Mouse (Mus musculus): Measurements from ENCODE around the gene Phgr1. TPM values are rescaled to one million over a fixed set of nuclear protein-coding genes. Genes with fewer than 3 reads are reported as not detected.

The Phgr1 gene
- polyA plus RNA-seq, 2 experiments, result not detected

- H3K9me3 ChIP-seq (ENCODE audit: control insufficient read depth, low read length), result no peaks in the 10 kb centered on the region
- peak within 1 kb of the TSS; percentile 96 for H3K4me2 ChIP-seq (ENCODE audit: low read depth)
- H3K4me1 ChIP-seq (replicated peaks; ENCODE audit: control insufficient read depth in 2 of 2, insufficient read depth in 2 of 2, low read length in 1 of 2), result peaks cover 8 to 15% of the 10 kb centered on the region in 2 experiments
- peak; percentile 78 to 86 (median 82) for DNase-seq (ENCODE audit: low read depth in 3 of 3, low spot score in 3 of 3)
- TF ChIP-seq CTCF (IDR thresholded peaks at IDR 0.05; ENCODE audit: low read depth), result 0 out of 2 replicates have a peak, but pooled peaks have one; percentile 8
- TF ChIP-seq EP300 (IDR thresholded peaks at IDR 0.05; ENCODE audit: low read depth), result no peak
- H3K27me3 ChIP-seq (ENCODE audit: control insufficient read depth, insufficient read depth, low read length), result no peaks in the 10 kb centered on the region
- peak within 1 kb of the TSS; percentile 76 to 92 for H3K4me3 ChIP-seq (ENCODE audit: insufficient read depth in 1 of 2, low read depth in 2 of 2, low read length in 2 of 2)
- H3K27ac ChIP-seq, result peak within 1 kb of the TSS; percentile 74
- peak within 1 kb of the TSS; percentile 82 for H3K9ac ChIP-seq (replicated peaks)
- peaks cover 26% of the 10 kb centered on the region for H3K36me3 ChIP-seq (replicated peaks; ENCODE audit: control insufficient read depth, insufficient read depth, low read depth)
- ATAC-seq (ENCODE audit: insufficient read depth), result peak; percentile 97
- under 1% methylated on average over 49 of the region's 49 CpGs for WGBS (ENCODE audit: insufficient replicate concordance)
Observed at GRCm38 (mm10) chr2:118813981-118814836, 41.6 kb downstream of the Phgr1 start, which contains the start of gene Knstrn. Knstrn (plus strand) TSS chr2:118814003.

GRCm38 (mm10) chr2:118822800-118823199 is 50.2 kb downstream of the Phgr1 start:
- DNase-seq (ENCODE audit: low read depth in 3 of 3, low spot score in 3 of 3) (no peak), ATAC-seq (ENCODE audit: insufficient read depth) (no peak)
- no peak for TF ChIP-seq CTCF (IDR thresholded peaks at IDR 0.05; ENCODE audit: low read depth)
- TF ChIP-seq EP300 (IDR thresholded peaks at IDR 0.05; ENCODE audit: low read depth), result no peak
- 78% methylated on average over 5 of the region's 5 CpGs for WGBS (ENCODE audit: insufficient replicate concordance)
- Histone ChIP-seq H3K4me3 (ENCODE audit: insufficient read depth in 1 of 2, low read depth in 2 of 2, low read length in 2 of 2) (no peak overlapping the region), H3K27me3 (ENCODE audit: control insufficient read depth, insufficient read depth, low read length) (no peaks in the 10 kb centered on the region), H3K4me1 (replicated peaks; ENCODE audit: control insufficient read depth in 2 of 2, insufficient read depth in 2 of 2, low read length in 1 of 2) (no peaks in the 10 kb centered on the region), H3K9me3 (ENCODE audit: control insufficient read depth, low read length) (no peaks in the 10 kb centered on the region), H3K4me2 (ENCODE audit: low read depth) (no peak overlapping the region), H3K36me3 (replicated peaks; ENCODE audit: control insufficient read depth, insufficient read depth, low read depth) (peaks cover 67% of the 10 kb centered on the region), H3K27ac (no peak overlapping the region), H3K9ac (replicated peaks) (no peak overlapping the region)

- TF ChIP-seq CTCF (IDR thresholded peaks at IDR 0.05; ENCODE audit: low read depth), result no peak
- no peak for TF ChIP-seq EP300 (IDR thresholded peaks at IDR 0.05; ENCODE audit: low read depth)
- peaks cover 65% of the 10 kb centered on the region for H3K36me3 ChIP-seq (replicated peaks; ENCODE audit: control insufficient read depth, insufficient read depth, low read depth)
- DNase-seq (ENCODE audit: low read depth in 3 of 3, low spot score in 3 of 3), result no peak
Observed at GRCm38 (mm10) chr2:118824396-118824795, 51.8 kb downstream of the Phgr1 start.

More at GRCm38 (mm10) chr2:118824396-118824795, 51.8 kb downstream of the Phgr1 start:
- no peak for ATAC-seq (ENCODE audit: insufficient read depth)
- no peak overlapping the region for H3K4me2 ChIP-seq (ENCODE audit: low read depth)
- no peaks in the 10 kb centered on the region for H3K9me3 ChIP-seq (ENCODE audit: control insufficient read depth, low read length)
- no peak overlapping the region for H3K9ac ChIP-seq (replicated peaks)
- H3K4me3 ChIP-seq (ENCODE audit: insufficient read depth in 1 of 2, low read depth in 2 of 2, low read length in 2 of 2), result no peak overlapping the region
- WGBS (ENCODE audit: insufficient replicate concordance), result 92% methylated on average over 4 of the region's 4 CpGs
- H3K27me3 ChIP-seq (ENCODE audit: control insufficient read depth, insufficient read depth, low read length), result no peaks in the 10 kb centered on the region
- H3K4me1 ChIP-seq (replicated peaks; ENCODE audit: control insufficient read depth in 2 of 2, insufficient read depth in 2 of 2, low read length in 1 of 2), result no peaks in the 10 kb centered on the region
- no peak overlapping the region for H3K27ac ChIP-seq

Other genes starting within 250 kb of the Phgr1 start
- 0.82 and 0.87 TPM in 2 replicates for gene Bmf, start 223.1 kb upstream of the Phgr1 start, polyA plus RNA-seq (2012; rRNA removed)
- gene Bmf, start 223.1 kb upstream of the Phgr1 start, polyA plus RNA-seq (2014; fragmentation: Nextera tagmentation; extraction: Ambion mirVana), result 0.69 and 0.70 TPM in 2 replicates
- gene Bub1b, start 174.6 kb upstream of the Phgr1 start, polyA plus RNA-seq (2012; rRNA removed), result 26.0 and 33.6 TPM in 2 replicates
- gene Bub1b, start 174.6 kb upstream of the Phgr1 start, polyA plus RNA-seq (2014; fragmentation: Nextera tagmentation; extraction: Ambion mirVana), result 40.2 and 46.6 TPM in 2 replicates
- 0.48 and 0.60 TPM in 2 replicates for gene Pak6, start 109.5 kb upstream of the Phgr1 start, polyA plus RNA-seq (2012; rRNA removed)
- 0.17 and 0.68 TPM in 2 replicates for gene Pak6, start 109.5 kb upstream of the Phgr1 start, polyA plus RNA-seq (2014; fragmentation: Nextera tagmentation; extraction: Ambion mirVana)
- gene Ankrd63, start 68.8 kb upstream of the Phgr1 start, polyA plus RNA-seq (2012; rRNA removed), result 0.03 and 0.07 TPM in 2 replicates
- gene Ankrd63, start 68.8 kb upstream of the Phgr1 start, polyA plus RNA-seq (2014; fragmentation: Nextera tagmentation; extraction: Ambion mirVana), result 0.03 TPM in 1 of 2 replicates, not detected in the other
- gene Plcb2, start 44.3 kb upstream of the Phgr1 start, polyA plus RNA-seq (2012; rRNA removed), result 2.6 and 3.1 TPM in 2 replicates
- 1.5 and 1.7 TPM in 2 replicates for gene Plcb2, start 44.3 kb upstream of the Phgr1 start, polyA plus RNA-seq (2014; fragmentation: Nextera tagmentation; extraction: Ambion mirVana)
- gene Inafm2, start 27.0 kb upstream of the Phgr1 start, polyA plus RNA-seq (2012; rRNA removed), result 4.1 and 5.0 TPM in 2 replicates
- 18.3 and 22.8 TPM in 2 replicates for gene Inafm2, start 27.0 kb upstream of the Phgr1 start, polyA plus RNA-seq (2014; fragmentation: Nextera tagmentation; extraction: Ambion mirVana)
- 0.28 and 0.39 TPM in 2 replicates for gene Ccdc9b, start 10.1 kb upstream of the Phgr1 start, polyA plus RNA-seq (2012; rRNA removed)
- 0.04 and 0.16 TPM in 2 replicates for gene Ccdc9b, start 10.1 kb upstream of the Phgr1 start, polyA plus RNA-seq (2014; fragmentation: Nextera tagmentation; extraction: Ambion mirVana)
- 0.21 and 0.40 TPM in 2 replicates for gene Disp2, start 7.0 kb downstream of the Phgr1 start, polyA plus RNA-seq (2012; rRNA removed)
- gene Disp2, start 7.0 kb downstream of the Phgr1 start, polyA plus RNA-seq (2014; fragmentation: Nextera tagmentation; extraction: Ambion mirVana), result 0.25 and 0.27 TPM in 2 replicates
- 22.9 and 50.8 TPM in 2 replicates for gene Knstrn, start 41.2 kb downstream of the Phgr1 start, polyA plus RNA-seq (2012; rRNA removed)
- 84.7 and 88.1 TPM in 2 replicates for gene Knstrn, start 41.2 kb downstream of the Phgr1 start, polyA plus RNA-seq (2014; fragmentation: Nextera tagmentation; extraction: Ambion mirVana)
- 23.1 and 26.3 TPM in 2 replicates for gene Ivd, start 89.2 kb downstream of the Phgr1 start, polyA plus RNA-seq (2012; rRNA removed)
- 23.3 and 27.4 TPM in 2 replicates for gene Ivd, start 89.2 kb downstream of the Phgr1 start, polyA plus RNA-seq (2014; fragmentation: Nextera tagmentation; extraction: Ambion mirVana)
- 4.9 and 5.2 TPM in 2 replicates for gene Bahd1, start 127.6 kb downstream of the Phgr1 start, polyA plus RNA-seq (2012; rRNA removed)
- gene Bahd1, start 127.6 kb downstream of the Phgr1 start, polyA plus RNA-seq (2014; fragmentation: Nextera tagmentation; extraction: Ambion mirVana), result 0.83 and 1.0 TPM in 2 replicates
- gene Chst14, start 153.7 kb downstream of the Phgr1 start, polyA plus RNA-seq (2012; rRNA removed), result 3.6 and 3.7 TPM in 2 replicates
- gene Chst14, start 153.7 kb downstream of the Phgr1 start, polyA plus RNA-seq (2014; fragmentation: Nextera tagmentation; extraction: Ambion mirVana), result 4.2 and 4.3 TPM in 2 replicates